Mouse (Mus musculus): ENCODE data around the gene Crygd.

GRCm38 (mm10) chr1:65073589-65073988 is 10.3 kb upstream of the Crygd start, which contains the start of gene Crygc:
- TF ChIP-seq NELFE (IDR thresholded peaks at IDR 0.05; ENCODE audit: low read depth, low read length) (no peak), POLR2A (IDR thresholded peaks at IDR 0.05; ENCODE audit: low read depth, low read length) (no peak), CTCF (conservative IDR thresholded peaks at IDR 0.05 in 1 of 2, IDR thresholded peaks at IDR 0.05 in 1 of 2; ENCODE audit: low read depth in 2 of 2, low read length in 2 of 2) (no peak), NRF1 (IDR thresholded peaks at IDR 0.05; ENCODE audit: low read depth, low read length) (no peak), MAFK (IDR thresholded peaks at IDR 0.05; ENCODE audit: insufficient replicate concordance, low read length) (no peak), ZNF384 (IDR thresholded peaks at IDR 0.05; ENCODE audit: low read depth, low read length) (no peak)
